Mouse (Mus musculus): ENCODE data around the gene Lrrtm3.

The Lrrtm3 gene

GRCm38 (mm10) chr10:63894612-63895011 lies 195.5 kb downstream of the Lrrtm3 start:
- DNase-seq (ENCODE audit: low spot score), result no peak

- no peak for DNase-seq (ENCODE audit: low spot score)
These were observed 203.5 kb downstream of the Lrrtm3 start for GRCm38 (mm10) chr10:63886449-63887088.

DNA sequence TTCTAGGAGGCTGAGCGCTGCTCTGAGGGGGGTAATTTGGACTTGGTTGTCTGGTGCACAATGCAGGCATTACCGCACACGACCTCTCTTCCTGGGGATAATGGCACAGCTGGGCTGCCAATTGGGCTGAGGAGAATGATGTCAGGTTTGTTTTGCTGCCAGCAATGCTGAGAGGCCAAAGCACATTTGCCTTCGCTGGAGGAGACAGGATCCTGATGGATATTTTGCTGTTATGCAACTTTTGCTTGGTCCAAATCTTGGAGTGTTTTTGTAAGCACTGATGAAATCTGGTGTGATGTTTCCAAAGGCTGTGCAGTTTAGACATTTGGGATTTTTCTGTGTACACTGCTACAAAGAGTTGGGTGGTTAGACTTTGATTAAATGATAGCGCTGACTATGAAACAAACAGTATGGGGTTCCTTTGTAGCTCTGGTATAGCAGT lies 209.6 kb downstream of the Lrrtm3 start:
- no peak for DNase-seq (ENCODE audit: low spot score)
